Mouse (Mus musculus): ENCODE measurements around the gene D930020B18Rik.

The D930020B18Rik gene

DNA sequence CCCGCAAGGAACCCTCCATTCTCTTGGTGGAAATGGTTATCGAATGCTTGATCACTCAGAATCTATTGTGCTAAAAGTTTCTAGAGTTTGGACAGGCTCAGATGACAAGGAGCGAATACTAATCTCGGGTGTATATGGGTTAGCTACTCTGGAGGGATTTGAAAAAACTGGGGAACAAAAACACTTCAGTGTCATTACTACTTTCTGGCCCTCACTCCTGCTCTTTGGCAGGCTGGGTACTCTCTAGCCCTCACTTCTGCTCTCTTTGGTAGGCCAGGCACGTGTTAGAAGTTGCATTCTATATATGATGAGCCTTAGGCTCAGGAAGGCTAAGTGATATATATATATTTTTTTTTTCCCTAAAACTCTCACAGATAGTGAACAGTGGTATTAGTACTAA lies 1.8 kb upstream of the D930020B18Rik start:
- no peak for DNase-seq (ENCODE audit: extremely low read depth, low read depth, low spot score)

DNA sequence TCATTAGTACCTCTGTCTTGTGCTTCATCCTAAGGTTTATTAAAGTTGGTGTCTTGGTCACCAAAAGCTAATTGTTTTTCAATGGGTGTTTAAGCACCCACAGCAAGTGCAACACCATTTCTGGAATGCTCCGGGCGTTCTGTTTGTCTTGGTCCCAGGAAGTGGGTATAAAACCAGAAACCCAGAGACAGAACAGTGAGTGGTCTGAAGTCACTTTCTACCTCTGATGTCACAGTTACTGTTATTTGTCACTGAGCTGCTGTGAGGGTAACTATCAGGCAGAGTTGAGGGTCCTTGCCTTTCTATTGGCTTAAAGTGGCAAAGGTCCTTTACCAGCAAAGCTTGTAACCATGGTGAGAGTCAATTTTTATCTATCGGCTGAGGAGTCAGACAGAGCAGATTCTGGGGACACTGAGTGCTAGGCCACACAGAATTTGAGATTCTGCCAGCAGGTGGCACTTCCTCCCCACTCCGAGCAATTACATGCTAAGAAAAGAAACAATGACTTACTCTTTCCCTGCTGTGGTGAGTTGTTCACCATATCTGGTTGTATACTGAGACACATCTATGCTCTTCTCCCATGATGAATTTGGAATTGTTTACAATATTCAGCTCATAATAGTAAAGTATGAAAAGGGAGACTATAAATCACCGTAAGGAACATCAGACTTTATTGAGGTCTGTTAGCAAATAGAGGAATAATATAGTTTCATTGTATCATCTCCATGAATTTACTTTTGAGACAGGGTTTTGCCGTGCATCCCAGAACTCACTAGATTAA lies 1.0 kb upstream of the D930020B18Rik start:
- DNase-seq (ENCODE audit: extremely low read depth, low read depth, low spot score), result no peak

DNA sequence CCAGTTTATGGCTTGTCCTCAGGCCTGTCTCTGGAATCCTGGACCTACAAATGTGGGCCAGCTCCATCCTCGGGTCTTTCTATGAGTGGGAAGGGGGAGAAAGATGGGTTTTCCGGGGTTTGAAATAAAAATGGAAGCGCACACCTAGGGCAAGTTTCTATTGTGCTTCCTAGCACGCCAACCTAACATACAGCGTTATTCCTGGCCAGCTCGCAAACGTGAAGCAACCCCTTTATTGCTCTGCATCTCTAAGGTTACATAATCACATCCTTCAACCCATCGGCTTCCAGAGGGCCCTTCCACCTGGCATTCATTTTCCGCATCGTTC lies 480 bp upstream of the D930020B18Rik start:
- DNase-seq (ENCODE audit: extremely low read depth, low read depth, low spot score), result peak; percentile 11

DNA sequence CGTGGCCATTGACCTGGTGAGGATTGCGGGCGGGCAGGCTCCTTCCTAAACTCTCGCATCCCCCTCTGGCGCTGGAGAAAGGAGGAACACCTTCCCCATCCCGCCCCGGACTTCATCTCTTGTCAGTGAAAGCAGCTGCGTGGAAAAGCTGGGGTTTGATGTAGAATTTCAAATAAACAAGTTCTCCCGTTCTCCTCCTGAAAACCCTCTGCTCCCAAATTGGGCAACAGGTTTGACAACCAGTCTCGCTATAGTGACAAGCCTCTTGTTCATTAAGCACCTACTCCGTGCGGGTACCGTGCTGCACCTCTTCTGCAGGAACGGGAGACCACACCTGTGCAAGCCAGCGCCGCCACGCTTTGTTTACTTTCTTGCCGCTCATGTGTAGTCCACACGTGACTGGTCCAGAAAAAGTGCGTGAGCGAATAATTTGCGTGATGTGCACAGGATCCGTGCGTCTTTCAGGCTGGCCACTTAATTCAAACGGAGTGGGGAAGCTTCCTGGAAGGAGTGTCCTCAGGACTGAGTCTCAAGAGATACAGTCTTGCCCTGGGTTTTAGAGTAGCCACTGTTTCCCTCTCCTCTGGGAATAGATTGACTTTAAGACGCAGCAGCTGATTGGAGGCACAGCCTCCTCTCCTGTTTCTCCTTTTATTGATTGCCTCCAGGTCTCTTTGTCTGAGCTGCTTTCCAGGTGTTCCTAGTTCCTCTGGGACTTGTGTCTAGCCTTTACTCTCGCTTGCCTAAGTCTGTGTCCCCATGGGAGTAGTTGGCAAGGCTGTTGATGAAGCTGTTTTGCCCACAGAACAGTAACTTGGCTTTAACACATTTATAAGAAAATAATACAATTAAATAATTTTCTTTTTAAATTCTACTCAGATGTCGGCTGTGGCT lies 913 bp downstream of the D930020B18Rik start:
- no peak for DNase-seq (ENCODE audit: extremely low read depth, low read depth, low spot score)

DNA sequence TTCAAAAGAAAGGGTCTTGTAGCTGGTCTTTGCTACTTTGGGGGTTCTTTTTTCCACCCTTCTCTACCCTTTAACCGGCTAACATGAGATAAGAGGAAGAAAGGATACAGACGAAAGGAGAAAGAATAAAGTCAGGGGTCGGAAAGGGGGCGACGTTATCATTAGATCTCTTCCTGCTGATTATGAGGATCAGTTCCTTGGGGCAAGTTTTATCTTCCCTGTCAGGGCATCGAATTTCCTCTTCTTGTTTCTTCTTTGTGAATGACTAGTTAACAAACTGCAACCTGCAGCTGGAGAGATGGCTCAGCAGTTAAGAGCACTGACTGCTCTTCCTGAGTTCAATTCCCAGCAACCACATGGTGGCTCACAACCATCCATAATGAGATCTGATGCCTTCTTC lies 4.9 kb downstream of the D930020B18Rik start:
- DNase-seq (ENCODE audit: extremely low read depth, low read depth, low spot score), result no peak

DNA sequence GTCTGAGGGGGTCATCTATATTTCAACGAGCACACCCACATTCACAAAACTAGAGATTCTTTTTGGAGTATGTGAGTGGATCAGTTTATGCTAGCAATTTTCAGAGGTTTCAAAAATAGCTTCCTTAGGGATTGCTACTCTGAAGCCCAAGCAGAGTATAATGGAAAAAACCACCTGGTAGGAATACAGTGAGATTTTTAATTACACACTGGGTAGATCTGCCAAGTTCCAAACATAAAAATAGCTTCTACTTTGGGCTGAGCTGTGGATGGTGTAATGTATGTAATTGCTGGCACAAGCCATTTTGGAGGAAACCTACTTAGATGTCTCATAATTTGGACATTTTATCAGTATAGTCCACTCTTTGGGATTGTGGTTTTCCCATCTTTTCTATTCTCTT lies 11.7 kb downstream of the D930020B18Rik start:
- no peak for DNase-seq (ENCODE audit: extremely low read depth, low read depth, low spot score)

DNA sequence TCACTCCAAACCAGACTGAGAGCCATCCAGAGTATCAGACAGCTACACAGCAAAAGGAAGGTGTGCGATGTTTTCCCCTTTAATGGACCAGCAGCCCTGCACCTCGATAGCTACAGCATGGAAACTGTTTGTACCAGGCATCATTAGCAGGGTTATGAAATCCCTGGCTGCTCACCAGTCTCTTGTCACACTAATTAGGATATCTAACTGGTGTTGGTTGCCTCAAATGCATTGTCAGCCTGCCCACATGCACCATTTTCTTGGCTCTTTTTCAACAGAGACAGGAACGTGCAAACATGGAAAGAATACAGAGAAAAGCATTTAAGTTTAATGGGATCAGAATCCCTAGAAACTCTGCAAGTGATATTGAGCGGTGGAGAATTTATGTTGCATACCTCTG lies 14.5 kb downstream of the D930020B18Rik start:
- DNase-seq (ENCODE audit: extremely low read depth, low read depth, low spot score), result no peak

DNA sequence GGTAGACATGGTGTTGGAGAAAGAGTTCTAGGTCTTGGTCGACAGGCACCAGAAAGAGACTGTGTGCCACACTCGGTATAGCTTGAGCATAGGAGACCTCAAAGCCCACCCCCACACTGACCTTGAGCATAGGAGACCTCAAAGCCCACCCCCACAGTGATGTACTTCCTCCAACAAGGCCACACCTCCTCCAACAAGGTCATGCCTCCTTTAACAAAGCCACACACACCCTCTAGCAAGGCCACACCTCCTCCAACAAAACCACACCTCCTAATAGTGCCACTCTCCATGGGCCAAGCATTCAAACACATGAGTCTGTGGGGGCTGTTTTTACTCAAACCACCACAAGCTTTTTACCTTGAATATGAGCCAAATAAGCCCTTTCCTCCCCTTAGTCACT lies 21.3 kb downstream of the D930020B18Rik start:
- DNase-seq (ENCODE audit: extremely low read depth, low read depth, low spot score), result no peak

DNA sequence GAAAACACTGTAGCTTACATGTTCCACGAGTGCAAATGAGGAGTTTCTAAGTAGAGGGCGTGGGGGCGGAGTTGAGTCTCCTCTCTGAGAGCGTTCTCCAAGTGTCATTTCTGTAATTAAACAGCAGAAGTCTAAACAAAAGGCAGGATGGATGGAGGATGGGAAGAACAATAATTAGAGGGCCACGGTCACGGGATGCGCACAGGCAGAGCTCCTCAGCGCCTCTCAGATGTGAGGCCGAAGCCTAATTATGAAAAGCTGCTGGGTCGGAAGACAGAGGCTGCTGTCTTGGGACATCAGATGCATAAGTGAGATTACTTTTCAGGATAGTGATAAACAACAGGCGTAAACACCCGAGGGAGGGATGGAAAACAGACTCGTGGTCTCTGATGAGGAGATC lies 22.2 kb downstream of the D930020B18Rik start:
- no peak for DNase-seq (ENCODE audit: extremely low read depth, low read depth, low spot score)

DNA sequence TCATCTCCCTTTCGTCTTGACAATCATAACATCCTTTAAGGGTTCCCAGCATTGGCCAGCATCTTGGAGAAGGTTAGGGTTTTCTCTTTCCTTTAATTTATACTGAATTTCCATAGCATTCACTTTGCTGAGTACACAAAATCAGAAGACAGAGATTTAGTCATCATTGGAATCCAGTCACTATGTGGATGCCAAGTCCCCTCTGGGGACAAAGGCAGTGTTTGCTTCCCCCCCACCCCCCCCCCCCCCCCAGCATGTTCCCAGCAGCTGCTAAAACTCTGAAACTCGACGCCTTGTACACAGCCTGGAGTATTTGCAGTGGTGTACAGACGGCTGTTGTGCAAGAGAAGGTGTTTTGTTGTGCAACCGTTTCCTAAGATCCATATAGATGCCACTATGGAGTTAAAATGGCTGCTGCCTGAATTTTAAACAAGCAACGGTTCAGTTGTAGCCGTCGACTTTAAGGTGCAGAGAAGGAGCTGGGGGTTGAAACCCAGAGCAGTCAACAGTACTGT lies 24.3 kb downstream of the D930020B18Rik start:
- no peak for DNase-seq (ENCODE audit: extremely low read depth, low read depth, low spot score)

DNA sequence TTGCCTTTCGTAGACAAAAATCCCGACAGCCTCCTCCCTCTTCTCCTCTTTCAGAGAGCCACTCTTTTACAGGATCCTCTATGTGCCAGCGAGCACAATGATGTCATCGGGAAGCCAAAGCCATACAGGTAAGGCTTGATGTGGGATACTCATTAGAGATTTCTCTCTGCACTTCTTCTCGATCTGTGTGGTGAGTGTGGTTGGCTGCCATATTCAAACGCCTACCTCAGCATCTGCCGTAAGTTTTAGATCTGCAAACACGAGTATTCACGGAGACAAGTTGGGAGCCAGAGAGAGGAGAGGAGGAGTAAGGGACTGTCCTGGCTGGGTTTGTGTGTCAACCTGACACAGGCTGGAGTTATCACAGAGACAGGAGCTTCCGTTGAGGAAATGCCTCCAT lies 27.7 kb downstream of the D930020B18Rik start:
- no peak for DNase-seq (ENCODE audit: extremely low read depth, low read depth, low spot score)

DNA sequence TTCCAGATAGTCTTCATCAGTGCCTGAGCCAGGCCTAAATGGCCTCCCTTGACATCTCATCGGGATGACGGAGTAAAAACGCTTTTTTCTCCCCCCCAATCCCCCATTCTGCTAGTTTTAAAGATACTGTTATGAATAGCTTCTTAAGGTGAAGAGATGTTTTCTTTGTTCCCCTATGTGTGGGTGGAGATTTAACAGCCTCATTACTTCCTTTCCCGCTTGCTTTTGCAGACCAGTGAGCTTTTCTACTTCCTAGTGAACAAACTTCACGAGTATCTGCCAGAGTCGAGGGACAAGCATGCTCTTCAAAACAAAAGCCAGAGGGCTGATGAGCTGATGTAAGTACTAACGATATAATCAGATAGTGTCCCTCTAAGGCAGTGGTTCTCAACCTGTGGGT lies 35.6 kb downstream of the D930020B18Rik start:
- DNase-seq (ENCODE audit: extremely low read depth, low read depth, low spot score), result no peak

DNA sequence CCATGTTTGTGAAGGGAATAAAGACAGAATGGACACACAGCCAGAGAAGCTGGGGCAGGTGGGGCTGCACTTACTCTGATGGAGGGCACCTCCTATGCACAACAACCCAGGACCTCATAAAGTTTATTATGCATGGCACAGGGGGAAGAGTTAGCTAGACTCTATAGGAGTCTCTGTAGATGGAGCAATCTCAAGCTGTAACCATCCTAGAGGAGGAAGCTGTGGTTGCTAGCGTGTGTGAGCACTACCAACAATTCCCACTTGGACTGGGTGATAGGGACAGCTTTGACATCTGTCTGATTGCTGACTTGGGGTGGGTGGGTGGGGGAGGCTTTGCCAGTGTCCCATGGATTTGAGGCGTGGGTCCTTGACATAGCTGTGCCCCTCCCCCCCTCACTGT lies 39.5 kb downstream of the D930020B18Rik start:
- DNase-seq (ENCODE audit: extremely low read depth, low read depth, low spot score), result no peak

DNA sequence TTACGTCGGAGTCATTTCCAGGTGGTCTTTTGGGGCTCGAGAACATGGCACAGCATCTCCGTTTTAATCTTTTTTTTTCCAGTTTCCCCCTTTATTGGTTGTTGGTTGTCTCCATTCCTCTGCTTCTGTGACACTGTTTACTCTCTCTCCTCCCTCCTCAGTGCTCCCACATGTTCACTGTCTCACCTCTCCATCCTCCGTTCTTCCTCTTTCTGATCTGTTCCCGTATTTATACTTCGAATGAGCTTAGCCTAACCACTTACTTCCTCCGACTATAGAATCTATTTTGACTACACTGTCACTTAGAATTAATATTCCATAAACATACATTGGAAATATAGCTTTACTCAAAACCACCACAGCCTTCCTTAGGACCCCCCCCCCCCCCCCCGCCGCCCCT lies 41.2 kb downstream of the D930020B18Rik start:
- no peak for DNase-seq (ENCODE audit: extremely low read depth, low read depth, low spot score)

DNA sequence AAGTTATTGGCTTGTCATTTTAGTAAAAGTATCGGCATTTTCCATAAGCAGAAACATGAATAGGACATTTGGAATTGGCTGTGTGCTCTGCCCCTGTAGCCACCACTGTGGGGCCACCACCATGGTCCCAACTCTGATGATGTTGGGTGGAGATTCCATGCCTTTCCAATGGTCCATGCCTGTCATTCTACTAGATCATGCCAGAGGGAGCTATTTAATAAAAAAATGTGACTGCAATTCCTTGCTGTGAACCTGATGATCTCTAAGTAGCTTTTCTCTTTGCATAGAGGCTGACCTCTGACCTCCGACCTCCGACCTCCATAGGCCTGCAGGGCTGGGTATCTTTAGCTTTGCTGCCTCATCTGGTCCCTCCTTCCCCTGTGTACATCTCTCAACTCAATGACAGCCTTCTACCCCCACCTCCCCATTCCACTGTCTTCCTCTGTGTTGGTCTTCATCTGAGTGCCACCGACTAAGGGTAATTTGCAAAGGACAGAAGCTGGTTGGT lies 44.8 kb downstream of the D930020B18Rik start:
- no peak for DNase-seq (ENCODE audit: extremely low read depth, low read depth, low spot score)

DNA sequence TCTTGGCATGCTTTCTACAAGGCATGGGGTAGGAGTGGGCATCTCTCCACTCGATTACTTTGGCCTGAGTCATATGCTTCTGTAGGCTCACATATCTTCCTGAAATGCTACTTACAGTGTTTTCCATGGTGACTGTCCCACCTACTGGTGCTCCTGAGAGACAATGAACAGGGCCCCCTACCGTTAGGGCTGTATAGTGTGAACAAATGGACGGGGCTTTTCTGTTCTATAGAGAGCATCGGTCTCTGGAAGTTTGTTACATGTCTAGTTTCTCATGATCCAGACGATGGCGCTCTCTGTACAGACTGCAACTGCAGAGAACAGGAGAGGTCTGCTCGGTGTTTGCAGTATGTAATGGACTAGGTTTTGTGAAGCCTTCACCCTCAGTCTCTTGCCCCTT lies 46.1 kb downstream of the D930020B18Rik start:
- no peak for DNase-seq (ENCODE audit: extremely low read depth, low read depth, low spot score)

DNA sequence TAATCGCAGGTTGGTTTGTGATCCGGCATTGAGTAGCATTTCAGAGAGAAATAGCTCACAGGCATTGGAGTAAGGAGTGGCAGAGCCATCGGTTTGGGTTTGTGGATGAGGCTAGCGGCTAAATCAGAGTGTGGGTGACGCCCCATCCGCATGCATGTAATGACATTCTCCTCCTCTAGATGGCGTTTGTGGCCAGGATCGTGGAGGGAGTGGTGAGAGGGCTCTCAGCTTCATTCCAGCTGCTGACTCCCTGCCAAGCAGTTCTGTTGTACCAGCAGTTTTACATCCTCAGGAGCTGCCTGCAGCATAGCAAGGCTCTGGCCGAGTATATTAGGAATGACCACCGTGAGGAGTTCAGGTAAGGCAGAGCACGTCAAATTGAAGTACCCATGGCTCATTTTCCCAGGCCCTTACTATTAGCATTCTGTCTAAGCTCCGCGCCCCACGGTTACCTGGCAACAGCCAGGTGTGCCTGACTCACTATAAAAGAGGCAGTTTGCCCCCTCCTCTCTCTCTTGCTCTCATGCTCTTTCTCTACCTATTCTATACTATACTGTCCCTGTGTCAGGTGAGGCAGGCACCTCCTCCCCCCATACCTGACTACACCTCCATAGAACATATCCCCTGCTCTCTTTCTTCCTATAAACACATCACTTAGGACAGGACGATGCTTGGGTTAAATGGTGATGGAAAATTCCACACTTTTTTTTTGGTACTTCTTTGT lies 48.4 kb downstream of the D930020B18Rik start:
- no peak for DNase-seq (ENCODE audit: extremely low read depth, low read depth, low spot score)

DNA sequence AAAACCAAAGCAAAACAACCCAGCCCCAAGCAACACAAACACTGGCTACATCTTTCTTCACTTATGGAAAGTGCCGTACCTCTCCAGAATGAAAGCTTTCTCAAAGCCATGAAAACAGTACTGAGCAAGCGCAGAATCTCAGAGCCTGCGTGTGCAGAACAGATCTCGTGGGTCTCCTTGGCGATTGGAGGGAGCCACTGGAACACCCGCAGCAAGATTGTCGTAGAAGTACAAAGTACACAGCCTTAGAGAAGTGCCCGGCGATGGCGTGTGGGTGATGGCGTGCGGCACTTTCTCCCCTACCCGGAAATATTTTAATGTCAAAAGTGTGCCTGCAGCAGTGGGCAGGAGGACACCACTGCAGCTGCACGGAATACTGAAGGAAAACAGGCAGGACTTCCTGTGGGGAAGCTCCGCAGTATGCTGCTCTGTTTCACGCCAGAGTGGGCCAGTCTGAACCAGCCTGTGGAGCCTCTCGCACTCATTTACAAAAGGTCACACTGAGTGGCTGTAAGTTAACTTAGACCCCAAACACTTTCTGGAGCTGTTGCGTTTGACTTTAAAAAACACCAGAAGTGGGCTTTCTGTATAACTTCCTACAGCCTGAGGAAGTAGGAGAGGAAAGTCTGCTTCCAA lies 51.7 kb downstream of the D930020B18Rik start:
- DNase-seq (ENCODE audit: extremely low read depth, low read depth, low spot score), result no peak

DNA sequence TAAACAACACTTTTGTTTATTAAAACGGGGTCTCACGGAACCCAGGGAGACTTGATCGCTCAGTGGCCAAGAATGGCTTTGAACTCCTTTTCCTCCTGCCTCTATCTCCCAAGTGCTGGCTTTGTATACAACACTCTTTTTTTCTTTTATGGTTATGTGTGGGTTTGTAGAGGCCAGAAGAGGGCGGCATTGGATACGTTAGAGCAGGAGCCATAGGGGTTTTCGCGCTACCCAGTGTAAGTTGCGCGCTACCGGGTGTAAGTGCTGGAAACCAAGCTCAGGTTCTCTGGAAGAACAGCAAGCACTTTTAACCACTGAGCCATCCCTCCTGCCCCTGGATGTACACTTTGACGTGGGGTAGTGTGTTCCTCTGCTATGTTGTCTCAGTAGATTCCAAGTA lies 53.2 kb downstream of the D930020B18Rik start:
- DNase-seq (ENCODE audit: extremely low read depth, low read depth, low spot score), result no peak

DNA sequence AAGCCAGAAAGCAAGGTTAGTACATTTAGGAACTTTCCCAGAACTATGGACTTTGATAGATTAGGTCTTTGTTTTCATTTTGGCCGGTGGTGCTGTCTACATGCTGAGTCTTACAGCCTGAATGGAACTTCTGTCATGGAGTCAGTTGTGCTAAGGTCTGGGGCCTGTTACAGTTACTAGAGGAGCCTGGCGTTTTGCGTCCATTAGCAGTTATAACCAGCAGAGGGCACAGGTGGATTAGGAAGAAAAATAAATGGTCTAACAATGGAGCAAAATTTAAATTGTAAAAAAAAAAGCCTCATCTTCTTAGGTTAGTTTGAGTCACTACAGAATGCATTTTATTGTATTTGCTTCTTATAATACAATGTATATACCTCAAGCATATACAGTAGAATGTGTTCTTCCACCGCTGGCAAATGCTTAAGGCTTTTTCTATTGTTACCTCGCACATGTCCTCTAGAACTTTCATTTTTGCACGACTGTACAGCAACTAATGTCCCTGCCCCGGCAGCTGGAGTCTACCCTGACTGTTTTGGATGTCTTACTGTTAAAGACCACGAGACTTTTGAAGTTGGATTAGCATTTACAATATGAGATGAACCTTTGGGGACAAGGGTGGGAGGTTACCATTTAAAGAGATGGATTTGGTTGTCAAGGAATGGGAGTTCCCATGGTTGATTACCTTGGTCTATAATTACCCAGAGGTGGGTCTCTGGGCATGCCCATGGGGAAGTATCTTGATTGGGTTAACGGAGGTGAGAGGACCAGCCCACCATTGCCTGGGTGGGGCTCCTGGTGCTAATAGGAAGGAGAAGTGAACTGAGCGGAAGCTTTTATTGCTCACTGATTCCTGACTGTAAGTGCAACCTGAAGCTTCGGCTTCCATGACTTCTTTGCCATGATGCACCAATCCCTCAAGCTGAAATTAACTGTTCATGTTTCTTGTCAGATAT lies 60.2 kb downstream of the D930020B18Rik start:
- DNase-seq (ENCODE audit: extremely low read depth, low read depth, low spot score), result no peak
